Mouse (Mus musculus) lung, postnatal 0 days (tissue): ENCODE results near the gene Pdlim7. TPM values are rescaled to one million over a fixed set of nuclear protein-coding genes. Genes with fewer than 3 reads are reported as not detected.

Experiments
- ATAC-seq: fragments of 200-750 bp; cut with Nextera tagmentation; 2 replicates; pipeline ENCODE4 v1.8.0; 2017; ENCODE audit warnings: moderate library complexity
- DNase-seq: peaks from one replicate; pipeline ENCODE4 v3.0.0-alpha.2; 2016; ENCODE audit warnings: low spot score
- H3K27ac ChIP-seq: fragments of 300-500 bp; sonication (generic); 2 replicates; pipeline ENCODE4 v1.5.1; 2014; ENCODE audit warnings: antibody characterized with exemption, mild to moderate bottlenecking, low read length, mixed read lengths
- H3K27me3 ChIP-seq: fragments of 300-500 bp; sonication (generic); replicated peaks from 2 replicates; pipeline ENCODE4 v1.6.1; 2014; ENCODE audit warnings: low read length, mixed read lengths; ENCODE audit not compliant: insufficient read depth
- H3K36me3 ChIP-seq: fragments of 300-500 bp; sonication (generic); 2 replicates; pipeline ENCODE4 v1.6.1; 2014; ENCODE audit warnings: low read length, mixed read lengths; ENCODE audit not compliant: insufficient read depth
- H3K4me1 ChIP-seq: fragments of 300-500 bp; sonication (generic); 2 replicates; pipeline ENCODE4 v1.6.1; 2014; ENCODE audit warnings: antibody characterized with exemption, low read depth, low read length, mixed read lengths; ENCODE audit not compliant: insufficient read depth
- H3K4me2 ChIP-seq: fragments of 300-500 bp; sonication (generic); replicated peaks from 2 replicates; pipeline ENCODE4 v1.6.1; 2014; ENCODE audit warnings: low read depth, mild to moderate bottlenecking, low read length, moderate library complexity, mixed read lengths
- H3K4me3 ChIP-seq: fragments of 300-500 bp; sonication (generic); 2 replicates; pipeline ENCODE4 v1.5.1; 2014; ENCODE audit warnings: low read depth, low read length
- H3K9ac ChIP-seq: fragments of 300-500 bp; sonication (generic); replicated peaks from 2 replicates; pipeline ENCODE4 v1.6.1; 2014; ENCODE audit warnings: low read depth, mild to moderate bottlenecking
- H3K9me3 ChIP-seq: fragments of 300-500 bp; sonication (generic); 2 replicates; pipeline ENCODE4 v1.6.1; 2016; ENCODE audit warnings: low read length, mixed read lengths
- CTCF ChIP-seq: IDR thresholded peaks from 2 replicates; pipeline ENCODE4 v1.5.1; 2016; ENCODE audit warnings: antibody characterized with exemption, mild to moderate bottlenecking
- EP300 ChIP-seq: IDR thresholded peaks from 2 replicates; pipeline ENCODE4 v1.6.1; 2016; ENCODE audit warnings: antibody characterized with exemption, mild to moderate bottlenecking, control low read depth
- WGBS: fragments of 180-500 bp; shearing (Covaris S2); extraction: QIAGEN DNeasy Blood & Tissue Kit; methylation state at CpG from one replicate; pipeline ENCODE4 v1.1.7; 2014; 5-methylcytosine and 5-hydroxymethylcytosine counted together
- polyA plus RNA-seq: library from polyadenylated mRNA; unstranded; fragments of >200 nt; fragmentation: Nextera tagmentation; extraction: Ambion mirVana; gene quantifications from 2 replicates; pipeline ENCODE4 v1.2.1, GENCODE M21; 2015

The Pdlim7 gene
- polyA plus RNA-seq, 1 experiment from 2014 or later = 111 TPM

DNA sequence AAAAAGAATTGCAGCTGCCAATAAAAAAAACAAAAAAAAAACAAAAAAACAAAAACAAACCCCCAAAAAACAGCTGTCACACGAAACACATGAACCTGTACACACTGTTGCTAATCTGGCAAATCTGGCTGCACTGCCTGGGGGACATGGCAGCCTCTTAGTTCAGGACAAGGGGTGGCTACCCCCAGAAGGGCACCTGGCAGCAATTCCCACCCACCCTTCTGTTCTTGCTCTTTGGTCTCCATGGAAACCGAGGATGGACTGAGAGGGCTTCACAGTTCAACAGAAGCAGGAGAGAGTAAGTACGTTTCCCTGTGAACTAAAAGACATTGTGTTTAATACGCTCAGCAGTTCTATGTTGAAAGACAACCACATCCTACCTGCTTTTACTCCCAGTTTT is 17.8 kb downstream of the Pdlim7 start:
- Histone ChIP-seq H3K4me1 (peaks cover 2% of the 10 kb centered on the region; the same call in 1 of the 2 replicates), H3K36me3 (0 out of 2 replicates have a peak, but pooled peaks cover 8% of the 10 kb centered on the region), H3K27me3 (peaks cover 18% of the 10 kb centered on the region; the same call in 1 of the 2 replicates), H3K4me3 (no peak overlapping the region), H3K9me3 (no peaks in the 10 kb centered on the region), H3K9ac (no peak overlapping the region), H3K4me2 (no peak overlapping the region), H3K27ac (no peak overlapping the region)
- no peak for DNase-seq
- WGBS = 49% methylated on average over 4 of the region's 4 CpGs
- no peak for ATAC-seq
- TF ChIP-seq EP300 (no peak), CTCF (no peak)

DNA sequence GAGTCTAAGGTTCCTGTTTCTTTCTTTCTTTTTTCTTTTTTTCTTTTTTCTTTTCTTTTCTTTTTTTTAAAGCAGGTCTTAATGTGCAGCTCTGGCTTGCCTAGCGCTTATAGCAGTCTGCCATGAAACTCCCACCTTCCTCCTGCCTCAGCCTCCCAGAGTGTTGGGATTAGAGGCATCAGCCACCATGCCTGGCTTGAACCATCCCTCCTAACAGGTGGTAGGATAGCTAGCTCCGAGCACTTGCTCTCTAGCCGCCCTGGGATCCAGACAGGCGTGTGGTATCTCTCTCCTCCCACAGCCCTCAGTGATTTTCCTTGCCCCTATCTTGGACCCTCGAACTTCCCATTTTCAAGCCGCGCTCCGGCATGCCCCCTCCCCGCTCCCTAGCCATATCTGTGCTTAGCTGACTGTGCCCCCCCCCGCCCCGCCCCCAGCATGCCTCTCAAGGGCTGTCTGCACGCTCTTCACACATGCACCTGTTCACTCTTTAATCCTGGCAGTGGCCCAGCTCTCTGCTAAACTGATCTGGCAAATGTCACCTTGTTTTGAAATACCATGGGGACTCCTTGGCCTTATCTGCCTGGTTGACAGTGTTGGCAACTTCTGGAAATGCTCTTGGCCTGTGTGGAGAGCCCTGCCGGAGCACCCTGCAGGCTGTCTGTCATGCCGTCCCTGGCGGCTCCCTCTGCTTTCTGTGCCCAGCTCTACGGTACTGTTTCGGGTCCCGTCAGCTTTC is 18.4 kb downstream of the Pdlim7 start:
- peak; percentile 67 for DNase-seq
- Histone ChIP-seq H3K9ac (no peak overlapping the region), H3K9me3 (no peaks in the 10 kb centered on the region), H3K36me3 (0 out of 2 replicates have a peak, but pooled peaks cover 8% of the 10 kb centered on the region), H3K4me1 (peaks cover 2% of the 10 kb centered on the region; the same call in 1 of the 2 replicates), H3K4me2 (no peak overlapping the region), H3K4me3 (no peak overlapping the region), H3K27ac (no peak overlapping the region), H3K27me3 (peaks cover 17% of the 10 kb centered on the region; the same call in 1 of the 2 replicates)
- ATAC-seq = peak; percentile 65
- no peak for TF ChIP-seq EP300
- no peak for TF ChIP-seq CTCF
- WGBS = 16% methylated on average over 16 of the region's 18 CpGs

DNA sequence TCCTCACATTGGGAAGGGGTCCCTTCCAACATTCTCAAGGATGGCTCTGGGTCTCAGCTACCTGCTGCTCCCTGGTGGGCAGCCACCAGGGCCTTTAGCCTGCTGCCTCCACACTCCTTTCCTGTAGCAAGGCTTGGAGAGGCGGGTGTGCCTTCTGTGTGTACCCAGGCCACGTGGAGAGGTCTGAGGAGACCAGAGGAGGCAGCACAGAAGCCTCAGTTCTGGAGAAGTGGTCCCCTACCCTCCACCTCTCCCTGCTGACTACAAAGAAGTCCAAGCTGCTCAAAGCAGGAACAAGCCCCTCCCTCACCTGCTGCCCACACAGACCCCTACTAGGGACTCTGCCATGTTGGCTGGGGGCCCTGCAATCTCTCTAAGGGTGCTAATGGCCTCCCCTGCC is 19.2 kb downstream of the Pdlim7 start:
- DNase-seq (no peak), ATAC-seq (0 out of 2 replicates have a peak, but pooled peaks have one; percentile 21)
- TF ChIP-seq CTCF = peak; percentile 31
- TF ChIP-seq EP300 = no peak
- Histone ChIP-seq H3K27me3 (peaks cover 12% of the 10 kb centered on the region; the same call in 1 of the 2 replicates), H3K4me3 (no peak overlapping the region), H3K27ac (no peak overlapping the region), H3K9me3 (no peaks in the 10 kb centered on the region), H3K9ac (no peak overlapping the region), H3K36me3 (0 out of 2 replicates have a peak, but pooled peaks cover 8% of the 10 kb centered on the region), H3K4me2 (no peak overlapping the region), H3K4me1 (peaks cover 2% of the 10 kb centered on the region; the same call in 1 of the 2 replicates)
- 12% methylated on average over 2 of the region's 2 CpGs for WGBS

DNA sequence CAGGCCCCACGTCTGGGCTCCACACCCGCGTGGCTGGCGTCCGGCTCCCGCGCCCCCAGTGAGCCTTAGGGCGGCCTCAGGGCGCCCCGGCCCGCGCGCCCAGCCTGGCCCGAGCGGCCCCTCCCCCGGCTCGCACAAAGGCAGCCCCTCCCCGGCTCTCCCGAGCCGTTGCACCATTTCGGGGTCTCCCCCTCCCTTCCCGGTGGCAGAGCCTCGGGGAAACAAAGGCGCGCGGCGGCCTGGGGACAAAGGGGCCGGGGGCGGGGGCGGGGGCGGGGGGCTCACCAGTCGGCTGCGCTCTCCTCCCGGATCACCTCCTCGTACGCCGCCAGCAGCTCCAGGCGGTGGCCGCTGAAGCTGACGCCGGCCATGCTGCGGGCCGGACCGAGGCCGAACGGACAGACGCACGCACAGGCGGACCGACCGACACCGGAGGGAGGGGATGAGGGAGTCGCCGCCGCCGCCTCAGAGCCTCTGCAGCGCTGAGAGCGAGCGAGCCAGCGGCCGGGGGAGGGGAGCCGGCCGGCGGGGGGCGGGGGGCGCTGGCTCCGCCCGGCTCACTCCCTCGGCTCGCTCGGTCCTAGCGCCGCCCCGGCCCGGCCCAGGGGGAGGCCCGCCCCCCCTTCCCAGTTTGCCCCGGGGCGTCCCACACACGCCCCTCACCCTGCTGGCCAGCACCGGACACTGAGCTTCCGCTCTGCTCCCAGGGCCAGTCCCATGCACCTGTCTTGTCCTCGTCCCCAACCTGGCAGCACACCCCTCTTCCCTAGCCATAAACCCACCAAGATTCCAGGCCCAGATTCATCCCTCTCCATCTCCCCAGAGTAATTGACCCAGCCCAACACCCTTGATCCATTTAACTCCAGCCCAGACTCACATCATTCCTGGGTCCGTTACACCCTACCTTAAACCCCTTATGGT is 25.6 kb downstream of the Pdlim7 start, which contains the start of gene Dbn1:
Gene Dbn1, minus strand, starts transcription at position 534 of the 921 bp plus-strand sequence.
- Histone ChIP-seq H3K27ac (peak within 1 kb of the TSS; percentile 68), H3K4me2 (peak within 1 kb of the TSS; percentile 92), H3K27me3 (peaks cover 13% of the 10 kb centered on the region), H3K9ac (peak within 1 kb of the TSS; percentile 74), H3K9me3 (no peaks in the 10 kb centered on the region), H3K4me3 (peak within 1 kb of the TSS; percentile 69), H3K36me3 (no peaks in the 10 kb centered on the region), H3K4me1 (peaks cover 6% of the 10 kb centered on the region; the same call in 1 of the 2 replicates)
- ATAC-seq = peak; percentile 82
- DNase-seq = peak; percentile 63
- under 1% methylated on average over 21 of the region's 83 CpGs for WGBS
- TF ChIP-seq EP300 = no peak
- TF ChIP-seq CTCF = 0 out of 2 replicates have a peak, but pooled peaks have one; percentile 5

DNA sequence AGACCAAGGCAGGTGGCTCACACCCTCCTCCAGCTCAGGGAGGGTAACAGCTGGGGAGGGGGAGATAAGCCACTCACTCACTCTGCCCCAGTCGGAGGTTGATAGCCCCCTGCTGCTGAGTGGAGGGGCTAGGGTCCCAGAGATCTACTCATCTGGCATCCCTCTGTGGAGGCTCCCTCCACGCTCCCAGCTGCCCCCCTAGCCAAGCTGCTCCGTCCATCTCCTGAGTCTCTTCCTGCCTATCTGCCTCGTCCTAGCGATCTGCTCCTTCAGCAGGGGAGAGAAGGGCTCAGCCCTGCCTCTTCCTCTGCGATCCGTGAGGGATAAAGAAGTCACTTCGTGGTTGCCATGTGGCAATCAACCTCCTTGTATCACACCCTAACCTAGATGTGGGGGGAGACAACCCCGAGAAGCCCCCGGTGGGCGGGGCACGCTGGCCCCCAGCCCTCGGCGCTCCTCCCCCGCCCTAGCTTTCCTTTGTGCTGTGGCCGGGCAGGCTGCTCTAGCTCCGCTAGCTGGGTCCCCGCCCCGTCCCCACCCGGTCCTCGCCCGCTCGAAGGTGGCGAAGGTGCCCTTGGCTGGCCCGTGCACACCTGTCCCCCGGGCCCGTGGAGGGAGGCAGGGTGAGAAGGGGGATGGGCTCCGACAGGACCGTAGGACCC is 26.4 kb downstream of the Pdlim7 start:
- WGBS = under 1% methylated on average over 26 of the region's 29 CpGs
- peak overlapping the region; percentile 74 for H3K9ac ChIP-seq
- TF ChIP-seq EP300 (no peak), CTCF (no peak)
- ATAC-seq (peak; percentile 25), DNase-seq (peak; percentile 29)
- peak overlapping the region; percentile 92 for H3K4me2 ChIP-seq
- H3K36me3 ChIP-seq = no peaks in the 10 kb centered on the region
- H3K4me3 ChIP-seq = peak overlapping the region; percentile 69
- peaks cover 9% of the 10 kb centered on the region for H3K27me3 ChIP-seq
- H3K9me3 ChIP-seq = no peaks in the 10 kb centered on the region
- peaks cover 6% of the 10 kb centered on the region; the same call in 1 of the 2 replicates for H3K4me1 ChIP-seq
- peak overlapping the region; percentile 68 for H3K27ac ChIP-seq
